Mouse (Mus musculus): ENCODE results near the gene Nppc. TPM values are rescaled to one million over a fixed set of nuclear protein-coding genes. Genes with fewer than 3 reads are reported as not detected.

Nppc gene
- polyA plus RNA-seq, 1 experiment: 0.51 TPM

DNA sequence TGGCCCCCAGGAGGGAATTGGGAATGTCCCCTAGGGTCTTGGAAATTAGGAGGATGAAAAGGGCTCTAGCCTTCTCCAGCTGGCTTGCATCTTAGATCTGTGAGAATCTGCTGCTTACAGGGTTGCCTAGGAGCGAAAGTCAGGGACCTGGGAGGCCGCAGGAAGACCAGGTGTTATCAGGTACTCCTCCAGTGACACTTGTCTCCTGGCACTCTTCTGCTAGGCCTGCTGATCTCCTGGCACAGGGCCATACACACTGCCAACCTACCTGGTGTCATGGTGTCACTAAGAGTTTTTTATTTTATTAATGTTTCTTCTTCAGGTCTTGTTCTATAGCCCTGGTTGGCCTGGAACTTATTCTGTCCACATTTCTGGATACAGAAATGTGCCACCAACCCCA lies 5.3 kb downstream of the Nppc start:
- no peak overlapping the region for H3K4me3 ChIP-seq (ENCODE audit: insufficient read depth, low read length)
- H3K4me1 ChIP-seq (ENCODE audit: control insufficient read depth, insufficient read depth, low read length): no peaks in the 10 kb centered on the region
- no peak for TF ChIP-seq CTCF (IDR thresholded peaks at IDR 0.05; ENCODE audit: borderline replicate concordance, insufficient read depth, low read length)
- no peak for TF ChIP-seq POLR2A (IDR thresholded peaks at IDR 0.05; ENCODE audit: low read depth, low read length)
- no peak overlapping the region for H3K27ac ChIP-seq (ENCODE audit: insufficient read depth, low read length)

DNA sequence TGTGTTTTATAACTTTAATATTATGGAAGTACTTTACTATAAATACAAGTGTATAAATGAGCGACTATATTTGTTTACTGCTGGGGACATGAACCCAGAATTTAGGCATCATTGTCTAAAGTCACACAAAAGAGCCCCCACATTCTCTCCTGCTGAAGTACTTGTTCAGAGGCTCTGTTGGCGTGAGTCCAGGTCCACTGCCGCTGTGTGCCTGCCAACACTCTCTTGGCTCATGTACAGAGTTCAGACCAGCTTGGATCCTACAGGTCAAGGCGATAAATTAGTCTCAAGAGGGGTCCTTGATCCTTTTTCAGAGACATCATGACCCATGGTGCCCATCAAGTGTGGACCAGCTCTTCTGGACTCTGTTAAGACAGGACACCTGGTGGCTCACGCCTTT lies 13.3 kb downstream of the Nppc start:
- Histone ChIP-seq H3K27ac (ENCODE audit: insufficient read depth, low read length) (no peak overlapping the region), H3K4me3 (ENCODE audit: insufficient read depth, low read length) (no peak overlapping the region), H3K4me1 (ENCODE audit: control insufficient read depth, insufficient read depth, low read length) (no peaks in the 10 kb centered on the region)
- TF ChIP-seq CTCF (IDR thresholded peaks at IDR 0.05; ENCODE audit: borderline replicate concordance, insufficient read depth, low read length): no peak
- no peak for TF ChIP-seq POLR2A (IDR thresholded peaks at IDR 0.05; ENCODE audit: low read depth, low read length)

DNA sequence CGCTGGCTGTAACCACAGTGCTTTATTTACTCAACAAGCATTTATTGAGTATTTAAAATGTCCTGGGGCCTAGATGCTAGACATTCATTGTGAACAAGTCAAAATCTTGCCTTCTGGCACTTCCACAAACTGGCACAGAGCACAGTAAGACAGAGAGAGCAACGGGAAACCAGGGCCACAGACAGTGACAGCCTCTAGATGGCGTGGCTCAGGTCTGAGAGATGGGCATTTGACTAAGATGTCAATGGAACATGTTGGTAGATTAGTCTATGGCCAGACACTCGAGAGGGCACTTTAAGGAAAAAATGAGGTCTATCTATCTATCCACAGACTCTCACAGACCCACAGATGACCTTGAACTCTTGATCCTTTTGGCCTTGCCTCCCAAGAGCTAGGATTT lies 17.7 kb downstream of the Nppc start:
- Histone ChIP-seq H3K27ac (ENCODE audit: insufficient read depth, low read length) (no peak overlapping the region), H3K4me1 (ENCODE audit: control insufficient read depth, insufficient read depth, low read length) (no peaks in the 10 kb centered on the region), H3K4me3 (ENCODE audit: insufficient read depth, low read length) (no peak overlapping the region)
- TF ChIP-seq POLR2A (IDR thresholded peaks at IDR 0.05; ENCODE audit: low read depth, low read length) (no peak), CTCF (IDR thresholded peaks at IDR 0.05; ENCODE audit: borderline replicate concordance, insufficient read depth, low read length) (no peak)

DNA sequence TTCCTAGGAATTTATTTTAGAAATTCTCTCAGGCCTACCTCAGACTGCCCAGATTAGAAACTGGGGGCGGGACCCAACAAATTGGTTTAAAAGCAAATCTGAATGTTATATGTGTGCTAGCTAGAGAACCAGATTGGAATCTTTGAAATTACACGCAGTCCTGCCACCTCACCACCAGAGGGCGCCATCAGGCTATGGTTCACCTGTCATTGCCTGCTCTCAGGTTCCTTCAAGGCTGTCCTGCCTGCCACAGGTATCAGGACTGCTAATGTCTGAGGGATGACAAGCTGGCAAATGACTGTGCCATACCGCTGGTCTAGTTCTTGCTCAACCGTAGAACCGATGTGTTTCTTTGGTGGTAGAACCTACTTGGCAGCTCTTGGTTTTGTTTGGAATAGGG lies 20.1 kb downstream of the Nppc start:
- no peak overlapping the region for H3K4me3 ChIP-seq (ENCODE audit: insufficient read depth, low read length)
- no peak overlapping the region for H3K27ac ChIP-seq (ENCODE audit: insufficient read depth, low read length)
- no peak for TF ChIP-seq POLR2A (IDR thresholded peaks at IDR 0.05; ENCODE audit: low read depth, low read length)
- peak; percentile 96 for TF ChIP-seq CTCF (IDR thresholded peaks at IDR 0.05; ENCODE audit: borderline replicate concordance, insufficient read depth, low read length)
- H3K4me1 ChIP-seq (ENCODE audit: control insufficient read depth, insufficient read depth, low read length): no peaks in the 10 kb centered on the region

DNA sequence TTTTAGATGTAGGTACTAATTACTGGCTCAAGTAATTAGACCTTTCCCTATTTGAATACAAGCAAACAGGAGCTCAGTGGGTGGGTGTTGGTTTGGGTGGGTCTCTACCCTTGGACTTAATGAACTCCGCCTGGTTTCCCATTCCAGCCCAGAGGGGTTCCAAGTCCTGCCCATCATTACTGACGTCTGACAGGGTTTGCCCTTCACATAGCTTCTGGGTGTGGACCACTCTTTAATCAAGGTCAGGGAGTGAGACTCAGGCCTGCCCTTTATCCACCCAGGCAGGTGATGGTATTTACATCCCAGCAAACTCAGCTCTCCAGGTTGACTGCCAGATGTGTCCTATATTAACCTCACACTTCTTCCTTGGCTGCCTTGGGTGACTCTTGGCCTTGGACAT lies 22.9 kb downstream of the Nppc start:
- Histone ChIP-seq H3K4me3 (ENCODE audit: insufficient read depth, low read length) (no peak overlapping the region), H3K27ac (ENCODE audit: insufficient read depth, low read length) (no peak overlapping the region), H3K4me1 (ENCODE audit: control insufficient read depth, insufficient read depth, low read length) (no peaks in the 10 kb centered on the region)
- TF ChIP-seq POLR2A (IDR thresholded peaks at IDR 0.05; ENCODE audit: low read depth, low read length) (no peak), CTCF (IDR thresholded peaks at IDR 0.05; ENCODE audit: borderline replicate concordance, insufficient read depth, low read length) (no peak)

DNA sequence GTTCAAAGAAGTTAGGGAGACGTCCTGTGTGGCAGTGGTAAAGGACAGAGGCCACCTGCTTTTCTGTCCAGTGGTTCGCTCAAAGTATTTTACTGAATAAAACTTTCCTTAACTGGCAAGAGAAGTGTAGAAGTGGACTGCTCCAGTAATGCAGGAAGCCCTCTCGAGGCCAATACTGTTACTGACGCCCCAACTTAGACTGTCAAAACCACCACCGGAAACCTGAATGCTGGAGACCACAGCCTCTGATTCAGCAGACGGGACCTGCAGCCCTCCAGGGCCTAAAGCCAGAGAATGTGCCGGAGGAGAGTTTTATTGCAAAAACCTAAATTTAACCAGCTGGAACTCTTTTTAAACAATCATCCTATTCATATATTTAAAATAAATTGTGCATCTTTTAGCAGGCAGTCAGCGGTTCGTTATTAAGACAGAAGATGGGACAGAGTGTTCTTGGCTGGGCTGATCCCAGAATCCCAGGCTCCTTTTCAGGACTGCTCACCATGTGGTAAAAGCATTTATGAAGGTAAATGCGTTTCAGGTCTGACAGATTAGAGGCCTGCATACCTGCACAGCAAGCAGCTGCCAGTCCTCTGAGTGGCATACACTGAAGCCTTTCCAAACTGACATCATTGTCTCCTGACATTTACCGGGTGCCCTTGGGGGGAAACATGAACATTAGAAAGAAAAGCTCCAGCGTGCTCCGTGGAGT lies 27.1 kb downstream of the Nppc start:
- peak overlapping the region; percentile 53 for H3K27ac ChIP-seq (ENCODE audit: insufficient read depth, low read length)
- H3K4me1 ChIP-seq (ENCODE audit: control insufficient read depth, insufficient read depth, low read length): no peaks in the 10 kb centered on the region
- no peak for TF ChIP-seq POLR2A (IDR thresholded peaks at IDR 0.05; ENCODE audit: low read depth, low read length)
- TF ChIP-seq CTCF (IDR thresholded peaks at IDR 0.05; ENCODE audit: borderline replicate concordance, insufficient read depth, low read length): no peak
- no peak overlapping the region for H3K4me3 ChIP-seq (ENCODE audit: insufficient read depth, low read length)

DNA sequence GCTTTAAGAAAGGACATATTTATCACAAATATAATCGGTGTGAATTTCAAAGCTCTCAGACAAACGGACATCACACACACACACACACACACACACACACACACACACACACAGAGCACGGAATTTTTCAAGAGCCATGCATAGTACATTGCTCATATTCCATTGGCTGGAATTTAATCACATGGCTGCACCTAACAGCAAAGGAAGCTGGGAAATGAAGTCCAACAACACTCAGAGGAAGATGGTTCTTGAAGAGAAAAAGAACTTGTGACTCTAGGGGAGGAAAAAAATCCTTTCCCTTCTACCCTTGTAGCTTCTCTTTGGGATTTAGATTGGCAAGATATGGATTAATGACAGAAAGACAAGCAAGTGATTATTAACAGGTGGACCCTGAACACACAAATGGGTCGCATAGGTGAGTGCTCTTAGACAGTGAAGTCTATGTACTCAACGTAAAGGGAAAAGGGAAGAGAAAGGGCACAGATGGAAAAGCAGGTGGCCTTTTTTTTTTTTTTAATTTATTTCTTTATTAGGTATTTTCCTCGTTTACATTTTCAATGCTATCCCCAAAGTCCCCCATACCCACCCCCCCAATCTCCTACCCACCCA lies 35.5 kb downstream of the Nppc start:
- Histone ChIP-seq H3K4me1 (ENCODE audit: control insufficient read depth, insufficient read depth, low read length) (no peaks in the 10 kb centered on the region), H3K4me3 (ENCODE audit: insufficient read depth, low read length) (no peak overlapping the region)
- TF ChIP-seq CTCF (IDR thresholded peaks at IDR 0.05; ENCODE audit: borderline replicate concordance, insufficient read depth, low read length) (no peak), POLR2A (IDR thresholded peaks at IDR 0.05; ENCODE audit: low read depth, low read length) (no peak)

DNA sequence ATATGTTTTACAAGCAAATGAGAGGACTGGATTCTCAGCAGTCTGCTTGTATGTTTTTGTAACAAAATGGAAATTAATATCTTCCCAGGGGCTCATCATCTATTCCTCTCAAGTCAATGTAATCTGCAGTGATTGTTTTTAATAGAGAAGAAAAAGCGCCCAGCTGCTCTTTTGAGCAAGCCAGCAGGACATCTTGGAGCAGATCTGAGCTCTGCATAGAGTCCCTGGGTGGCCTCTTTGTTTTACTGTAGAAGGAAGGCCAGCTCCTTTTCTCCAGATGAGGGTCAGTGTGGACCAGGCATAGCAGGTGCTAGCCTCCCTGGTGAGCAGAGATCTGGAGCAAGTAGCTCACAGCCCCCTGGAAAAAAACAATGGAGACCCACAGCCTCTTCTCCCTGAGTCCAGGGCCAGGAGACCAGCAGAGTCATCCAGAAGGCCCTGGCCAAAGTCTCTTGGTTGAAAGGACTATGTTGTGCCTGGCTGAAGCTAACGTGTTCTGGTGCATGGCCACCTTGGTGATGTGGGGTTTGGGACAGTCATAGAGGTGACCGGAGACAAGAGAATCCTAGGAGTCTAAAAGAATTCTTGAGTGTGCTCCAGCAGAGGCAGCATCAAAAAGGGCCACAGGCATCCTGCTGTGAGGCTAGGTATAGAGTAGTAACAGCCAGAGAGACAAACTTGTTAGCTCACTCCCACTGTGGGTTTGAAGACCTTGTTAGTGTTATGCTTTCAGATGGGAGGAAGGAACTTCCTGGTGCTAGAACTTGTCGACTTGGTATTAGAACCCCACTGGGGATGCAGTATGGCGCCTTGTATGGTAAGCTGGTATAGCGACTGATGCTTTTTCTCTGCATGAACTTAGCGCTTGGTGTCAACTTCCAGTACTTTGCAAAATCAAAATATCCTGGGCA lies 36.3 kb downstream of the Nppc start:
- no peak overlapping the region for H3K4me3 ChIP-seq (ENCODE audit: insufficient read depth, low read length)
- no peaks in the 10 kb centered on the region for H3K4me1 ChIP-seq (ENCODE audit: control insufficient read depth, insufficient read depth, low read length)
- no peak overlapping the region for H3K27ac ChIP-seq (ENCODE audit: insufficient read depth, low read length)
- TF ChIP-seq CTCF (IDR thresholded peaks at IDR 0.05; ENCODE audit: borderline replicate concordance, insufficient read depth, low read length): no peak

More for the DNA sequence above, 35.5 kb downstream of the Nppc start:
- no peak overlapping the region for H3K27ac ChIP-seq (ENCODE audit: insufficient read depth, low read length)

DNA sequence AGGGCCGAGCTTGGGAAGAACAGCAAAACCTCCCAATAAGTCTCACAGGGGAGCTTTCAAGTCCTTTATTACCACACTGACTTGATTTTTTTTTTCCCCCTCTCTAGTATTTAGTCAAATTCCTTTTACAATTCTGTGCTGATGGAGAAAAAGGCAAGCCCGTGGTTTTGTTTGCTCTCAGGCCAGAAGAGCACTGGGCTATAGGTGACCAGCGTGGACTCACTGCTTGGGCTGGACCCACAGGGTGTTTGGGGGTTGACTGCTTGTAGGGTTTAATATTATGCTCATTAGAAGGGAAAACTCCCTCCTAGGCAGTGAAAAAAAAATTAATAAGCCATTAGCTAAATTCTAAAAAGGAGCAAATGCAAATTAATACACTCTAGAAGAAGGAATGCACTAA lies 36.9 kb downstream of the Nppc start:
- H3K4me1 ChIP-seq (ENCODE audit: control insufficient read depth, insufficient read depth, low read length): peaks cover 4% of the 10 kb centered on the region; the same call in 1 of the 2 replicates
- TF ChIP-seq CTCF (IDR thresholded peaks at IDR 0.05; ENCODE audit: borderline replicate concordance, insufficient read depth, low read length) (no peak), POLR2A (IDR thresholded peaks at IDR 0.05; ENCODE audit: low read depth, low read length) (no peak)
- H3K27ac ChIP-seq (ENCODE audit: insufficient read depth, low read length): peak overlapping the region; percentile 57
- no peak overlapping the region for H3K4me3 ChIP-seq (ENCODE audit: insufficient read depth, low read length)

Measured in embryonic fibroblast, embryonic 13.5 days (primary cell).